Mouse (Mus musculus) hindbrain, postnatal 0 days (tissue): ENCODE measurements around the gene Olfr902. TPM values are rescaled to one million over a fixed set of nuclear protein-coding genes. Genes with fewer than 3 reads are reported as not detected.
"Not testable (repeated sequence)": the region's sequence is repeated elsewhere in the genome, so short reads cannot be mapped to it uniquely, and the experiment has no call there.

Experiments
- ATAC-seq: fragments of 200-750 bp; cut with Nextera tagmentation; 2 replicates; pipeline ENCODE4 v1.8.0; 2017; ENCODE audit warnings: mild to moderate bottlenecking, moderate TSS enrichment, moderate library complexity
- DNase-seq: peaks from one replicate; pipeline ENCODE4 v3.0.0-alpha.2; 2015; ENCODE audit warnings: low spot score
- H3K27ac ChIP-seq: fragments of 300-500 bp; sonication (generic); 2 replicates; pipeline ENCODE4 v1.5.1; 2014; ENCODE audit warnings: mild to moderate bottlenecking
- H3K27me3 ChIP-seq: fragments of 300-500 bp; sonication (generic); 2 replicates; pipeline ENCODE4 v1.6.1; 2014; ENCODE audit warnings: low read length, mixed read lengths; ENCODE audit not compliant: insufficient read depth
- H3K36me3 ChIP-seq: fragments of 300-500 bp; sonication (generic); 2 replicates; pipeline ENCODE4 v1.6.1; 2014; ENCODE audit warnings: low read length, mixed read lengths; ENCODE audit not compliant: insufficient read depth
- H3K4me1 ChIP-seq: fragments of 300-500 bp; sonication (generic); 2 replicates; pipeline ENCODE4 v1.6.1; 2014; ENCODE audit warnings: antibody characterized with exemption, low read length, mixed read lengths; ENCODE audit not compliant: insufficient read depth
- H3K4me2 ChIP-seq: fragments of 300-500 bp; sonication (generic); 2 replicates; pipeline ENCODE4 v1.6.1; 2014; ENCODE audit warnings: low read depth, mild to moderate bottlenecking, low read length, moderate library complexity, mixed read lengths
- H3K4me3 ChIP-seq: fragments of 300-500 bp; sonication (generic); 2 replicates; pipeline ENCODE4 v1.5.1; 2014; ENCODE audit warnings: low read length
- H3K9ac ChIP-seq: fragments of 300-500 bp; sonication (generic); replicated peaks from 2 replicates; pipeline ENCODE4 v1.6.1; 2014; ENCODE audit warnings: mild to moderate bottlenecking, low read length, moderate library complexity, mixed read lengths
- H3K9me3 ChIP-seq: fragments of 300-500 bp; sonication (generic); 2 replicates; pipeline ENCODE4 v1.6.1; 2016; ENCODE audit warnings: low read length, mixed read lengths
- CTCF ChIP-seq: IDR thresholded peaks from 2 replicates; pipeline ENCODE4 v1.5.1; 2016; ENCODE audit warnings: antibody characterized with exemption, control low read depth, low read depth
- WGBS: fragments of 180-500 bp; shearing (Covaris S2); extraction: QIAGEN DNeasy Blood & Tissue Kit; methylation state at CpG from one replicate; pipeline ENCODE4 v1.1.7; 2014; 5-methylcytosine and 5-hydroxymethylcytosine counted together
- polyA plus RNA-seq: library from polyadenylated mRNA; unstranded; fragments of >200 nt; fragmentation: Nextera tagmentation; extraction: Ambion mirVana; gene quantifications from 2 replicates; pipeline ENCODE4 v1.2.1, GENCODE M21; 2015
- total RNA-seq: library from RNA; depleted of rRNA; stranded (reverse); fragments of >200 nt; gene quantifications from 2 replicates; pipeline ENCODE4 v1.2.3, GENCODE M21; 2014; rRNA removed

Gene Olfr902
- total RNA-seq (not detected in 2 replicates), polyA plus RNA-seq (not detected in 2 replicates)

DNA sequence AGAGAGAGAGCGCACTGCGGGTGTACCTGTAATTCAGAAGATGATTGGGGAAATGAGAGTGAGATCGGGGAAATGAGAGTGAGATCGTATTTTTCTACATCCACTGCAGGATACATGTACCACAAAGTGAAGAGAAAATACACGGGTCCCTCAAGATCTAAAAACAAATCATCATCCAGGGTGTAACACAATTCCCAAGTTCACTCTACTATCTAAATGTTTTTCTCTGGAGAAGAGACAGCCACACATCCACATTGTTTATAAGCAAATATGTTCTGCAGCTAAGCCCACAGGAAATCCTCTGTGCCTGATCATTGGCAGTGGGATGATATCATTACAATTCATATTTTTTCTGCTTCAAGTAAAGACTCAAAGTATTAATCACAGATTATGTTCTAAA is at the start of gene Olfr902:
TSS of gene Olfr902 (plus strand) at position 301 of the 400 bp plus-strand sequence.
- Histone ChIP-seq H3K4me1 (no peaks in the 10 kb centered on the region), H3K9me3 (no peaks in the 10 kb centered on the region), H3K36me3 (no peaks in the 10 kb centered on the region), H3K9ac (no peak within 1 kb of the TSS), H3K27ac (no peak within 1 kb of the TSS), H3K27me3 (no peaks in the 10 kb centered on the region), H3K4me3 (no peak within 1 kb of the TSS), H3K4me2 (no peak within 1 kb of the TSS)
- WGBS, result 89% methylated on average over 5 of the region's 5 CpGs
- ATAC-seq, result no peak
- TF ChIP-seq CTCF, result no peak
- DNase-seq, result no peak

DNA sequence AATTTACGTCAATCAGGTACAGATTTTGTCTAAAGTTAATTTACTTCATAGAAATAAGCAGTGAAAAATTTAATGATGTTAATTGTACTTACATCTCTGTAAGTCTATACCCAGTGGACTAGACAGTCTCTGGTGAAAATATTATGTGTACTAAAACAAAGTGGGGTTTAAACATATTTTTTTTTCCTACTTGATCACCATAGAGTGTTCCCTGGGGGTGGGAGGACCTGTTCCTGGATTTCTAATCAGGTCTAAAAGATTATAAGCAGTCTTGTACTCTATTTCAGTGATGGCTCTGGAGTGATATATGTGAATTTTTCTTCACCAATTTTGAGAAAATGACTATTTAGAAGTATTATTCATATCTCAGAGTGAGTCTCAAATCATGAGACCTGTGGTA is 46.1 kb upstream of the Olfr902 start, which contains the start of gene Olfr147:
TSS of gene Olfr147 (plus strand) at position 301 of the 400 bp plus-strand sequence.
- ATAC-seq (no peak), DNase-seq (no peak)
- Histone ChIP-seq H3K9ac (no peak within 1 kb of the TSS), H3K36me3 (no peaks in the 10 kb centered on the region), H3K4me3 (no peak within 1 kb of the TSS), H3K4me1 (no peaks in the 10 kb centered on the region), H3K9me3 (no peaks in the 10 kb centered on the region), H3K27me3 (no peaks in the 10 kb centered on the region), H3K27ac (no peak within 1 kb of the TSS), H3K4me2 (no peak within 1 kb of the TSS)
- no peak for TF ChIP-seq CTCF
- WGBS, result 94% methylated on average over 1 of the region's 1 CpGs

DNA sequence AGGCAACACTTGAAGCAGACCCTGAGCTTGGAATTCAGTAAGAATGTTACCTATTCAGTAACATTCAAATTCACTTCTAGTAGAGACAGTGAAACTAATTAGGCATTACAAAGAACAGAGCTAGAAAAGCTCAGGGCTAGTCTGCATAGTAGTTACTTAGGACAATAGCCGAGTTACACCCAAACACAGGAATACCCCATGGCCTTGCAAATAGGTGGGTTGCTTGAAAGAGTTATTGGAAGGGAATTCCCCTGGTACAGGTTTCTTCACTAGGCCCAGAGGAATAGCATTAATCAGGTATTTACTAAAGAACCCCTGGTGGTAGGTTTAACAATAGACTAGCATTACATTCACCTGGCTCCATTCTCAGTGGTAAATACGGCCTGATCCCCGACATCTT is 40.0 kb upstream of the Olfr902 start:
- WGBS, result 87% methylated on average over 3 of the region's 3 CpGs
- H3K4me3 ChIP-seq, result not testable (repeated sequence)

DNA sequence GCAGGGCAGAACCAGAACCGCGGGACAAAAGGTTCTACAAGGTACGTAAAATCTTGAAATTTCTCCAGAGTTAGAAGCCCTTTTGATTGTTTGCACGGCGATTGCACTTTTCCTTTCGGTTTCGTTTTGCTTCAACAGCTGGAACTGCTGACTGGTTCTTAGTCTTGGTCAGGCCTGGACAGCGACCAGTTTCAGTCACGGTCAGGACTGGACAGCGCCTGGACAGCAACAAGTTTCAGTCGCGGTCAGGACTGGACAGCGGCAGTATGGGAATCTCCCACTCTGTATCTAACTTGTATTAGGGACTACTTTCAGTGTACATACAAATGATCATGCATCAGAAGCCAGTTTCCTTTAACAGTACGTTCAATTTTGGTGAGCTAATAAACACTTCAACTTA is 34.0 kb upstream of the Olfr902 start:
- 95% methylated on average over 14 of the region's 14 CpGs for WGBS
- H3K9ac ChIP-seq, H3K9me3 ChIP-seq, DNase-seq, H3K36me3 ChIP-seq, H3K27ac ChIP-seq, H3K4me3 ChIP-seq, H3K4me2 ChIP-seq, H3K4me1 ChIP-seq, ATAC-seq, H3K27me3 ChIP-seq: not testable (repeated sequence)

More for the DNA sequence above, 40.0 kb upstream of the Olfr902 start:
- not testable (repeated sequence) for DNase-seq, H3K9me3 ChIP-seq, H3K9ac ChIP-seq, H3K4me2 ChIP-seq, ATAC-seq, H3K36me3 ChIP-seq, H3K4me1 ChIP-seq, H3K27ac ChIP-seq, H3K27me3 ChIP-seq

DNA sequence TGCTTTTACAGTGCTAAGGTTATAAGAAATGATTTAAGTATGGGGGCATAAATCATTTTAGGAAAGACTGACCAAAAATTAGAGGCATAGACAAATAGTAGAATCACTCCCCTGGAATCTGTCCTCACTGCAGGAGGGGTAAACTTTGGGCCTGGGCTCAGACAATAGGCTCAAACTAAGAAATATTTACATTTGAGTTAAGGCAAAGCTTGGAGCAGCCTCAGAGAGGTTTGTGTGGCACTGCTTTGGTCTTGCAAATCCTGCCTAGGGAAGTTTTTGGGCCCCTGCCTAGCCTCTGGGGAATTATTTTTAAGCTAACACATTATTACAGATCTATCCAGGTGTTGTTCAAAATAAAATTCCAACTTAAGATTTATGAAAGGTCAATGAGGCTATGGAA is 23.7 kb upstream of the Olfr902 start:
- no peaks in the 10 kb centered on the region for H3K9me3 ChIP-seq
- no peak for TF ChIP-seq CTCF
- H3K4me3 ChIP-seq, result no peak overlapping the region
- H3K4me2 ChIP-seq, result no peak overlapping the region
- H3K27me3 ChIP-seq, result no peaks in the 10 kb centered on the region
- no peak for DNase-seq
- no peak overlapping the region for H3K27ac ChIP-seq
- no peaks in the 10 kb centered on the region for H3K36me3 ChIP-seq
- no peaks in the 10 kb centered on the region for H3K4me1 ChIP-seq
- no peak for ATAC-seq
- H3K9ac ChIP-seq, result no peak overlapping the region

DNA sequence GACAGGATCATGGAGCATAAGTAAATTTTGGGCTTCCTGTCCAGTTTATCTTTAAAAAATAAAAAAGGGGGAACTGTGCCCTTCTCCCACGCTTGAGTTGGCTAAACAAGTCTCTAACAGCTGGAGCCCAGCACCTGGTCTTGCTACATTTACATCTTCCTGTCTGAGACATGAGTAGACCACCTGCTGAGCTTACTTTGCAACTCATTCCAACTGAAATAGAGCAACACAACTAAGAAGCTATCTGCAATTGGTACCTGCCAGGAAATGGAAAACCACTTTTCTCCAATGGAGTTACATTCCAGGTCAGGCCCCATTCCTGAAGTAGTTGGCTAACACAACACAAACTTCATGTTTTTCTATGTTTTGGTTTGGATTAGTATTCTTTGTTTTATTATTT is 20.4 kb upstream of the Olfr902 start:
- WGBS, result 30% methylated on average over 1 of the region's 1 CpGs
- no peak for DNase-seq
- Histone ChIP-seq H3K4me3 (no peak overlapping the region), H3K36me3 (no peaks in the 10 kb centered on the region), H3K27me3 (no peaks in the 10 kb centered on the region), H3K9ac (no peak overlapping the region), H3K27ac (no peak overlapping the region), H3K4me1 (no peaks in the 10 kb centered on the region), H3K4me2 (no peak overlapping the region), H3K9me3 (no peaks in the 10 kb centered on the region)
- no peak for ATAC-seq
- no peak for TF ChIP-seq CTCF

DNA sequence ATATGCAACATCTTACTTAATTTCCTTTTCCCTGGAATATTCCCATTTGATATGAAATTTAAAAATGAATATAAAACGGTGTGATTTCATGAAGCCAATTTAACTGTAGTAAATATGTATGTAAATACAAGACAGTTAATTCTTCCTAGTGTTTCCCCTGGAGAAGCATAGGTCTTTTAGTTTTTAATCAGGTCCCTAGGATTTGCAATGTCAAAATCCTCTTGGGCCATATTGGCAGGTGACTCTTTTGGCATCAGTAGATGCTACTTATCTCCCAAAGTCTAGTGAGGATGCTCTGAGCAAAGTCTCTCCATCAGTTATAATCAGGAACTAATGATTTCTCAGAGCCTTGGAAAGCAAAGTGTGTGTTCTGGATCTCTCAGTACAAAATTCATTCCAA is 18.3 kb upstream of the Olfr902 start, which contains the start of gene Olfr901:
TSS of gene Olfr901 (plus strand) at position 301 of the 400 bp plus-strand sequence.
- ATAC-seq, result no peak
- no peaks in the 10 kb centered on the region for H3K36me3 ChIP-seq
- no peaks in the 10 kb centered on the region for H3K4me1 ChIP-seq
- TF ChIP-seq CTCF, result no peak
- no peaks in the 10 kb centered on the region for H3K9me3 ChIP-seq
- H3K4me3 ChIP-seq, result no peak within 1 kb of the TSS
- no peak within 1 kb of the TSS for H3K4me2 ChIP-seq
- H3K27me3 ChIP-seq, result no peaks in the 10 kb centered on the region
- H3K9ac ChIP-seq, result no peak within 1 kb of the TSS
- DNase-seq, result no peak
- H3K27ac ChIP-seq, result no peak within 1 kb of the TSS
- WGBS, result 82% methylated on average over 1 of the region's 1 CpGs
